22 mouse cellular contexts compared by ENCODE assay signal in the genomic region with DNA sequence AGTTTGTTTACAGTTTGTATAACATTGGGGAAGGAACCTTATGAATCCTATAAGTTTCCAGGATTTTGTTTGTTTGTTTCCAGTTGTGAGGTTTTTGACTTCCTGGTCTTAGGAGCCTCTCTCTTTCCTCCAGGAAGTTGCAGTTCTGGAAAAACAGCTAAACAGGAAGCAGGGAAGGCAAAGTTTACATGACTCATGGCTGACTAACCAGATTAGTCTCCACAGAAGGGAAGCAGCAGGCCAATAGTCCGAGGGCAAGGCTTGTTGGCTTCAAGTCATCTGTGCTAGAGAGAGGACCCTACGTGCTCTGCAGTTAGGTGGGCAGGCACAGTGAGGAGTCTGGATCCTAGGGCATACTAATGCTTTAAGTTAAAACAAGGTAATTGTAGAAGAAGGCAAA. TPM values are rescaled to one million over a fixed set of nuclear protein-coding genes. Genes with fewer than 3 reads are reported as not detected.
DNase-seq lines count a peak whose midpoint lies in the region; ATAC-seq and TF ChIP-seq lines count a peak whose summit lies in the region.
"Had no signal": no experiment of that assay in that cellular context is flagged by ENCODE, and none has a peak within 500 bp of the region (broad histone marks: within the 10 kb centered on the region; RNA-seq: fewer than 3 reads in every experiment).

No protein-coding gene starts in this region.

- no peak for TF ChIP-seq RAD21 in MEL (IDR thresholded peaks at IDR 0.05; ENCODE audit: low read depth, low read length)

- H3K4me2 ChIP-seq in lung, postnatal 0 days (replicated peaks; ENCODE audit: low read depth, low read length), result no peak overlapping the region
- no peak overlapping the region for H3K4me2 ChIP-seq in forebrain, embryonic 13.5 days
- H3K4me2 ChIP-seq: embryonic facial prominence, embryonic 15.5 days; hindbrain, embryonic 14.5 days; intestine, embryonic 15.5 days; limb, embryonic 13.5 days; liver, embryonic 15.5 days had no signal

- H3K9me3 ChIP-seq in lung, postnatal 0 days (ENCODE audit: low read length), result no peaks in the 10 kb centered on the region
- H3K9me3 ChIP-seq in MEL (replicated peaks; ENCODE audit: insufficient read depth, low read length), result no peaks in the 10 kb centered on the region
- no peaks in the 10 kb centered on the region for H3K9me3 ChIP-seq in forebrain, embryonic 13.5 days (replicated peaks)
- H3K9me3 ChIP-seq: embryonic facial prominence, embryonic 15.5 days; G1E; intestine, embryonic 15.5 days; limb, embryonic 13.5 days; liver, embryonic 15.5 days had no signal

- TF ChIP-seq CTCF in lung, postnatal 0 days (IDR thresholded peaks at IDR 0.05), result no peak
- TF ChIP-seq CTCF in lung, adult 2 months (IDR thresholded peaks at IDR 0.05; ENCODE audit: insufficient read depth, low read length), result no peak
- TF ChIP-seq CTCF in MEL (IDR thresholded peaks at IDR 0.05 in 2 of 3, conservative IDR thresholded peaks at IDR 0.05 in 1 of 3; ENCODE audit: control insufficient read depth in 1 of 3, insufficient read depth in 1 of 3, low read depth in 2 of 3, low read length in 3 of 3, poor library complexity in 1 of 3, severe bottlenecking in 1 of 3), result no peak

- no peak for TF ChIP-seq POLR2A in lung, adult 2 months (IDR thresholded peaks at IDR 0.05; ENCODE audit: borderline replicate concordance, extremely low read depth, low read depth, low read length)
- TF ChIP-seq POLR2A in MEL (IDR thresholded peaks at IDR 0.05; ENCODE audit: control insufficient read depth in 1 of 2, insufficient read depth in 1 of 2, low read depth in 1 of 2, low read length in 2 of 2, poor library complexity in 1 of 2), result no peak

- no peaks in the 10 kb centered on the region for H3K27me3 ChIP-seq in lung, postnatal 0 days (replicated peaks; ENCODE audit: insufficient read depth, low read length)
- H3K27me3 ChIP-seq in MEL (ENCODE audit: control insufficient read depth in 1 of 2, insufficient read depth in 2 of 2, low read length in 2 of 2), result no peaks in the 10 kb centered on the region
- H3K27me3 ChIP-seq in forebrain, embryonic 13.5 days, result no peaks in the 10 kb centered on the region
- H3K27me3 ChIP-seq: embryonic facial prominence, embryonic 15.5 days; intestine, embryonic 15.5 days; limb, embryonic 13.5 days; liver, embryonic 15.5 days had no signal

- no peak overlapping the region for H3K9ac ChIP-seq in lung, postnatal 0 days (replicated peaks; ENCODE audit: low read depth)
- no peak overlapping the region for H3K9ac ChIP-seq in MEL (ENCODE audit: control insufficient read depth, low read depth, low read length, poor library complexity, severe bottlenecking)
- no peak overlapping the region for H3K9ac ChIP-seq in forebrain, embryonic 13.5 days
- H3K9ac ChIP-seq: embryonic facial prominence, embryonic 15.5 days; hindbrain, embryonic 14.5 days; intestine, embryonic 15.5 days; limb, embryonic 13.5 days; liver, embryonic 15.5 days had no signal

- ATAC-seq in lung, postnatal 0 days, result no peak
- ATAC-seq in megakaryocyte progenitor cell, adult 5-6 weeks (replicated peaks; ENCODE audit: poor library complexity), result 0 out of 2 replicates have a peak, but pooled peaks have one; percentile 15
- no peak for ATAC-seq in forebrain, embryonic 13.5 days
- ATAC-seq: intestine, embryonic 15.5 days had no signal

- TF ChIP-seq EP300 in lung, postnatal 0 days (IDR thresholded peaks at IDR 0.05), result no peak
- 0 out of 4 replicates have a peak, but pooled peaks of 1 of the 2 experiments have one; percentile 24 for TF ChIP-seq EP300 in MEL (IDR thresholded peaks at IDR 0.05; ENCODE audit: low read depth in 1 of 2, low read length in 2 of 2)

- no peaks in the 10 kb centered on the region for H3K79me2 ChIP-seq in MEL (ENCODE audit: control insufficient read depth, insufficient read depth, low read length, poor library complexity)

- no peak overlapping the region for H3K4me3 ChIP-seq in lung, postnatal 0 days (ENCODE audit: low read depth, low read length)
- H3K4me3 ChIP-seq in lung, adult 2 months (replicated peaks; ENCODE audit: extremely low read depth, low read depth, low read length), result no peak overlapping the region
- no peak overlapping the region for H3K4me3 ChIP-seq in MEL (ENCODE audit: control insufficient read depth in 1 of 2, insufficient read depth in 1 of 2, low read depth in 2 of 2, low read length in 2 of 2)
- H3K4me3 ChIP-seq in forebrain, embryonic 13.5 days, result no peak overlapping the region
- H3K4me3 ChIP-seq: embryonic facial prominence, embryonic 15.5 days; gastrocnemius, adult 2 months; intestine, embryonic 15.5 days; limb, embryonic 13.5 days; liver, embryonic 15.5 days had no signal

- no peaks in the 10 kb centered on the region for H3K4me1 ChIP-seq in lung, postnatal 0 days (ENCODE audit: insufficient read depth, low read depth, low read length)
- no peaks in the 10 kb centered on the region for H3K4me1 ChIP-seq in lung, adult 2 months (ENCODE audit: control insufficient read depth, insufficient read depth, low read length)
- H3K4me1 ChIP-seq in MEL (ENCODE audit: control insufficient read depth in 1 of 2, insufficient read depth in 2 of 2, low read length in 2 of 2), result peaks cover 0 to 4% of the 10 kb centered on the region in 2 experiments; a peak in 1 of 4 replicates
- H3K4me1 ChIP-seq in forebrain, embryonic 13.5 days, result peaks cover 6% of the 10 kb centered on the region; the same call in 1 of the 2 replicates
- H3K4me1 ChIP-seq: embryonic facial prominence, embryonic 15.5 days; intestine, embryonic 15.5 days had no signal

- WGBS in lung, postnatal 0 days, result 45% methylated on average over 2 of the region's 2 CpGs
- WGBS in lung, adult 2 months, result 29% methylated on average over 2 of the region's 2 CpGs
- 85% methylated on average over 2 of the region's 2 CpGs for whole genome bisulfite sequencing in forebrain, embryonic 13.5 days

- H3K27ac ChIP-seq in lung, postnatal 0 days (ENCODE audit: low read length), result no peak overlapping the region
- no peak overlapping the region for H3K27ac ChIP-seq in MEL (ENCODE audit: control insufficient read depth, low read depth, low read length)
- H3K27ac ChIP-seq in forebrain, embryonic 13.5 days, result no peak overlapping the region
- H3K27ac ChIP-seq: embryonic facial prominence, embryonic 15.5 days; gastrocnemius, adult 2 months; hindbrain, embryonic 14.5 days; intestine, embryonic 15.5 days; limb, embryonic 13.5 days; liver, embryonic 15.5 days had no signal

- intact Hi-C loops in gastrocnemius, postnatal 14 days (cut with DNase I; ENCODE audit: low total_unique reads), result no loop called here

- no peaks in the 10 kb centered on the region for H3K36me3 ChIP-seq in lung, postnatal 0 days (ENCODE audit: insufficient read depth, low read length)
- no peaks in the 10 kb centered on the region for H3K36me3 ChIP-seq in MEL (ENCODE audit: control insufficient read depth in 1 of 2, insufficient read depth in 2 of 2, low read length in 2 of 2)
- H3K36me3 ChIP-seq in forebrain, embryonic 13.5 days (ENCODE audit: poor library complexity, severe bottlenecking), result no peaks in the 10 kb centered on the region
- H3K36me3 ChIP-seq: embryonic facial prominence, embryonic 15.5 days; G1E; intestine, embryonic 15.5 days; limb, embryonic 13.5 days; liver, embryonic 15.5 days had no signal

- peak; percentile 15 for DNase-seq in lung, postnatal 0 days (ENCODE audit: low spot score)
- DNase-seq in lung, adult 2 months, result no peak
- peak; percentile 21 for DNase-seq in MEL (ENCODE audit: low read depth, low spot score)
- peak; percentile 8 for DNase-seq in c-Kit-positive CD71-negative TER-119-negative erythroid progenitor cells, embryonic 14.5 days (ENCODE audit: low read depth)
- DNase-seq in gastrocnemius, postnatal 14 days, result no peak
- DNase-seq in thymus, postnatal 4 days, result no peak
- DNase-seq: adrenal gland, adult 8-10 months; cerebellum, postnatal 10 days; gastrocnemius, adult 2 months; heart, adult 18-20 months; heart, postnatal 36 days; retina, postnatal 1 day; right cerebral cortex, postnatal 4 days; thymus, postnatal 14 days had no signal

TF ChIP-seq in MEL, 35 proteins besides CTCF, POLR2A, EP300 and RAD21:
- no peak for TF ChIP-seq ZC3H11A (IDR thresholded peaks at IDR 0.05; ENCODE audit: low read depth, low read length)
- no peak for TF ChIP-seq NELFE (IDR thresholded peaks at IDR 0.05; ENCODE audit: low read depth, low read length)
- no peak for TF ChIP-seq JUND (IDR thresholded peaks at IDR 0.05; ENCODE audit: low read depth, low read length)

RNA-seq across cellular contexts. Expression of a gene that starts 36.4 kb away (rescaled TPM):
- polyA plus RNA-seq in lung, postnatal 0 days (2015; fragmentation: Nextera tagmentation; extraction: Ambion mirVana), result 0.44 and 0.57 TPM in 2 replicates
- 2.0 and 3.6 TPM in 2 replicates for polyA plus RNA-seq in lung, adult 2 months (2012; rRNA removed)
- total RNA-seq in MEL (2012; rRNA removed), result 0.26 and 0.50 TPM in 2 replicates
- polyA plus RNA-seq in MEL (2012; ENCODE audit: insufficient read depth in 1 of 2, insufficient read length in 2 of 2, low read depth in 1 of 2, low replicate concordance in 2 of 2, missing spikeins in 1 of 2), result under 1 TPM in 1 of 2 experiments, not detected in 1; 0.08 TPM
- 0.37 and 0.42 TPM in 2 replicates for total RNA-seq in megakaryocyte progenitor cell, adult 5-6 weeks (2015)
- total RNA-seq in megakaryocyte progenitor cell, adult 5-6 weeks (2017), result 0.33 and 0.98 TPM in 2 replicates
- total RNA-seq in gastrocnemius, postnatal 14 days (2021), result 1 to 10 TPM; 1.1 to 1.2 TPM
- polyA plus RNA-seq in forebrain, embryonic 13.5 days (2015; fragmentation: Nextera tagmentation; extraction: Ambion mirVana), result 2.7 and 2.9 TPM in 2 replicates

Comparison
In these comparisons a context has a peak if more than half of its experiments do, and no peak if none do; other contexts are left out.
1. DNase-seq: peak in lung, postnatal 0 days (single experiment), MEL (single experiment) and c-Kit-positive CD71-negative TER-119-negative erythroid progenitor cells, embryonic 14.5 days (single experiment); none in lung, adult 2 months (single experiment), gastrocnemius, postnatal 14 days (single experiment) and thymus, postnatal 4 days (single experiment).